Mouse (Mus musculus): ENCODE measurements at regions not wholly inside any gene's neighbourhood (a gene's known extent, or its start where the extent isn't known, plus 50 kb on each side); places are given as distances from the start of the nearest gene placed in this dataset.

GRCm38 (mm10) chr2:34010166-34010565 lies 122.4 kb upstream of the Mvb12b start:
- 81% methylated on average over 1 of the region's 1 CpGs for WGBS
- H3K9ac ChIP-seq (replicated peaks; ENCODE audit: low read depth, low read length): no peak overlapping the region
- no peaks in the 10 kb centered on the region for H3K9me3 ChIP-seq (ENCODE audit: control insufficient read depth, low read depth, low read length)
- H3K36me3 ChIP-seq (ENCODE audit: control insufficient read depth, insufficient read depth, low read length): no peaks in the 10 kb centered on the region
- H3K4me3 ChIP-seq (ENCODE audit: low read depth, low read length): no peak overlapping the region
- H3K4me2 ChIP-seq (replicated peaks; ENCODE audit: low read depth, low read length): no peak overlapping the region
- no peaks in the 10 kb centered on the region for H3K27me3 ChIP-seq (ENCODE audit: control insufficient read depth, insufficient read depth, low read length)
- no peak overlapping the region for H3K27ac ChIP-seq (ENCODE audit: low read length)
- no peak for ATAC-seq (ENCODE audit: insufficient number of reproducible peaks, insufficient read depth, low FRiP score, low read depth)
- H3K4me1 ChIP-seq (ENCODE audit: control insufficient read depth, insufficient read depth, low read length): no peaks in the 10 kb centered on the region

GRCm38 (mm10) chr2:34007916-34008315 lies 120.2 kb upstream of the Mvb12b start:
- no peaks in the 10 kb centered on the region for H3K4me1 ChIP-seq (ENCODE audit: control insufficient read depth, insufficient read depth, low read length)
- 92% methylated on average over 7 of the region's 7 CpGs for whole genome bisulfite sequencing
- H3K27me3 ChIP-seq (ENCODE audit: control insufficient read depth, insufficient read depth, low read length): no peaks in the 10 kb centered on the region

GRCm38 (mm10) chr2:33997106-33997505 lies 109.4 kb upstream of the Mvb12b start:
- no peak overlapping the region for H3K4me3 ChIP-seq (ENCODE audit: low read depth, low read length)
- 96% methylated on average over 7 of the region's 7 CpGs for WGBS
- H3K27me3 ChIP-seq (ENCODE audit: control insufficient read depth, insufficient read depth, low read length): no peaks in the 10 kb centered on the region
- no peak for ATAC-seq (ENCODE audit: insufficient number of reproducible peaks, insufficient read depth, low FRiP score, low read depth)
- H3K36me3 ChIP-seq (ENCODE audit: control insufficient read depth, insufficient read depth, low read length): no peaks in the 10 kb centered on the region
- H3K4me2 ChIP-seq (replicated peaks; ENCODE audit: low read depth, low read length): no peak overlapping the region
- no peak overlapping the region for H3K9ac ChIP-seq (replicated peaks; ENCODE audit: low read depth, low read length)
- no peaks in the 10 kb centered on the region for H3K9me3 ChIP-seq (ENCODE audit: control insufficient read depth, low read depth, low read length)
- no peaks in the 10 kb centered on the region for H3K4me1 ChIP-seq (ENCODE audit: control insufficient read depth, insufficient read depth, low read length)
- H3K27ac ChIP-seq (ENCODE audit: low read length): no peak overlapping the region

More at GRCm38 (mm10) chr2:34007916-34008315, 120.2 kb upstream of the Mvb12b start:
- H3K4me3 ChIP-seq (ENCODE audit: low read depth, low read length): no peak overlapping the region
- no peaks in the 10 kb centered on the region for H3K36me3 ChIP-seq (ENCODE audit: control insufficient read depth, insufficient read depth, low read length)
- ATAC-seq (ENCODE audit: insufficient number of reproducible peaks, insufficient read depth, low FRiP score, low read depth): no peak
- H3K27ac ChIP-seq (ENCODE audit: low read length): no peak overlapping the region
- no peak overlapping the region for H3K4me2 ChIP-seq (replicated peaks; ENCODE audit: low read depth, low read length)
- H3K9ac ChIP-seq (replicated peaks; ENCODE audit: low read depth, low read length): no peak overlapping the region
- no peaks in the 10 kb centered on the region for H3K9me3 ChIP-seq (ENCODE audit: control insufficient read depth, low read depth, low read length)

DNA sequence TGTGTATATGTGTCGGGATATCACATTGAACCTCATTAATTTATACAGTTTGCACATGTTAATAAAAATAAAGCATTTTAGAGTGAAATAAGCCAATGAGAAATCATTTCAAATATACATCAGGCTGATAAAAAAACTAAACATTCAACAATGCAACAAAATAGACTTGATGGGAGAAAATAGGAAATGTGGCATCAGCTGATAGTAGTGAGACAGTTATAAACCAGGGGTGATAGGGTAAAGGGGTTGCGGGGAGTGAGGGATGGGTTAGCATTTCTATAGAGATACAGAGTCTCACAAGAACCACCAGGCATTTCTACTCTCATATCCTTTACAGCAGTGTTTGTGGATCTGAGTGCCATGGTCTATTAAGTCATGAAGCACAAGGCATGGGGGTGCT lies 108.6 kb upstream of the Mvb12b start:
- H3K4me3 ChIP-seq (ENCODE audit: low read depth, low read length): no peak overlapping the region
- H3K4me1 ChIP-seq (ENCODE audit: control insufficient read depth, insufficient read depth, low read length): no peaks in the 10 kb centered on the region
- ATAC-seq (ENCODE audit: insufficient number of reproducible peaks, insufficient read depth, low FRiP score, low read depth): no peak
- H3K9ac ChIP-seq (replicated peaks; ENCODE audit: low read depth, low read length): no peak overlapping the region
- WGBS: 92% methylated on average over 2 of the region's 2 CpGs
- H3K4me2 ChIP-seq (replicated peaks; ENCODE audit: low read depth, low read length): no peak overlapping the region
- H3K27ac ChIP-seq (ENCODE audit: low read length): no peak overlapping the region
- no peaks in the 10 kb centered on the region for H3K27me3 ChIP-seq (ENCODE audit: control insufficient read depth, insufficient read depth, low read length)
- H3K9me3 ChIP-seq (ENCODE audit: control insufficient read depth, low read depth, low read length): no peaks in the 10 kb centered on the region
- no peaks in the 10 kb centered on the region for H3K36me3 ChIP-seq (ENCODE audit: control insufficient read depth, insufficient read depth, low read length)

DNA sequence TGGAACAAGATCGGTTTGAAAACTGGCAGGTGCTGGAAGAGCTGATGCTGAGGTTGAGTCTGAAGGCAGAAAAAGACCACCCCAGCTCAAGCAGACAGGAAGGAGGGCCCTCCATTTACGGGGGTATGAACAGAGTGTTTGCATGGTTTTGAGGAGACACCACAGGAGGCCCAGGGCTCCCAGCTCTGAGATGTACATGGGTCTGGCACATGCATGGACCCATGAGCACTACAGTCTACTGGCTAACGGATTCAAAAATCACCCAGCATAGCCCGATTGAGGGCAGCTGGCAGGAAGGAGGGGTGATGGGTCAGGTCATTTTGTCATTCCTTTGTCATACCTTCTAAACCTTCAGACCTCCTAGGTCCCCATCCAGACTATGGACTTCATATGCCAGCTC lies 103.6 kb upstream of the Mvb12b start:
- 90% methylated on average over 4 of the region's 4 CpGs for WGBS
- ATAC-seq (ENCODE audit: insufficient number of reproducible peaks, insufficient read depth, low FRiP score, low read depth): no peak

GRCm38 (mm10) chr2:33990711-33991110 lies 103.0 kb upstream of the Mvb12b start:
- 87% methylated on average over 6 of the region's 6 CpGs for WGBS
- no peak overlapping the region for H3K4me2 ChIP-seq (replicated peaks; ENCODE audit: low read depth, low read length)
- no peak overlapping the region for H3K4me3 ChIP-seq (ENCODE audit: low read depth, low read length)
- no peaks in the 10 kb centered on the region for H3K9me3 ChIP-seq (ENCODE audit: control insufficient read depth, low read depth, low read length)
- no peaks in the 10 kb centered on the region for H3K36me3 ChIP-seq (ENCODE audit: control insufficient read depth, insufficient read depth, low read length)
- no peak overlapping the region for H3K9ac ChIP-seq (replicated peaks; ENCODE audit: low read depth, low read length)
- no peaks in the 10 kb centered on the region for H3K27me3 ChIP-seq (ENCODE audit: control insufficient read depth, insufficient read depth, low read length)
- no peak for ATAC-seq (ENCODE audit: insufficient number of reproducible peaks, insufficient read depth, low FRiP score, low read depth)
- H3K4me1 ChIP-seq (ENCODE audit: control insufficient read depth, insufficient read depth, low read length): no peaks in the 10 kb centered on the region
- no peak overlapping the region for H3K27ac ChIP-seq (ENCODE audit: low read length)

More for the DNA sequence above, 103.6 kb upstream of the Mvb12b start:
- Histone ChIP-seq H3K27ac (ENCODE audit: low read length) (no peak overlapping the region), H3K36me3 (ENCODE audit: control insufficient read depth, insufficient read depth, low read length) (no peaks in the 10 kb centered on the region), H3K9ac (replicated peaks; ENCODE audit: low read depth, low read length) (no peak overlapping the region), H3K4me2 (replicated peaks; ENCODE audit: low read depth, low read length) (no peak overlapping the region), H3K4me3 (ENCODE audit: low read depth, low read length) (no peak overlapping the region), H3K9me3 (ENCODE audit: control insufficient read depth, low read depth, low read length) (no peaks in the 10 kb centered on the region), H3K4me1 (ENCODE audit: control insufficient read depth, insufficient read depth, low read length) (no peaks in the 10 kb centered on the region), H3K27me3 (ENCODE audit: control insufficient read depth, insufficient read depth, low read length) (no peaks in the 10 kb centered on the region)

- no peak overlapping the region for H3K4me2 ChIP-seq (replicated peaks; ENCODE audit: low read depth, low read length)
- no peak overlapping the region for H3K27ac ChIP-seq (ENCODE audit: low read length)
- no peak overlapping the region for H3K4me3 ChIP-seq (ENCODE audit: low read depth, low read length)
- no peaks in the 10 kb centered on the region for H3K27me3 ChIP-seq (ENCODE audit: control insufficient read depth, insufficient read depth, low read length)
- no peaks in the 10 kb centered on the region for H3K9me3 ChIP-seq (ENCODE audit: control insufficient read depth, low read depth, low read length)
- no peaks in the 10 kb centered on the region for H3K36me3 ChIP-seq (ENCODE audit: control insufficient read depth, insufficient read depth, low read length)
- no peaks in the 10 kb centered on the region for H3K4me1 ChIP-seq (ENCODE audit: control insufficient read depth, insufficient read depth, low read length)
- no peak overlapping the region for H3K9ac ChIP-seq (replicated peaks; ENCODE audit: low read depth, low read length)
- 60% methylated on average over 12 of the region's 12 CpGs for WGBS
- no peak for ATAC-seq (ENCODE audit: insufficient number of reproducible peaks, insufficient read depth, low FRiP score, low read depth)
These were observed 102.0 kb upstream of the Mvb12b start for GRCm38 (mm10) chr2:33989555-33990370.

DNA sequence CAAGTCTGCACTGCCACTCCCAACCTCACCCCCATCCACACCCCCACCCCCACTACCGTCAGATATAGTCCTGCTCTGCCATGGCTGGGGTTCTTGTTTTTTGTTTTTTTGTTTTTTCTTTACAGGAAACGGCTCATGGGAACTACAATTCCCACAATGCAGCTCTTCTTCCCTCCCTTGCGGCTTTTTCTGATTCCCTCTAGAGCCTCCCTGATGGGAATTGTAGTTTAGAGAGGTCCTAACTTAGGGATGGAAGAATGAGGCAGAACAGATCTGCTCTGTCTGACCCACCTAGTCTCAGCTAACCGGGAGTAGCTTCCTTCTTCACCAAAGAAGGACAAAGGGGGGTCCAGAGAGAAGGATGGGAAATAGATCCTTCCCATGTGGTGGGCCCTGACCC lies 98.7 kb upstream of the Mvb12b start:
- Histone ChIP-seq H3K9me3 (ENCODE audit: control insufficient read depth, low read depth, low read length) (no peaks in the 10 kb centered on the region), H3K27me3 (ENCODE audit: control insufficient read depth, insufficient read depth, low read length) (no peaks in the 10 kb centered on the region), H3K4me2 (replicated peaks; ENCODE audit: low read depth, low read length) (no peak overlapping the region), H3K9ac (replicated peaks; ENCODE audit: low read depth, low read length) (no peak overlapping the region), H3K4me1 (ENCODE audit: control insufficient read depth, insufficient read depth, low read length) (no peaks in the 10 kb centered on the region), H3K27ac (ENCODE audit: low read length) (no peak overlapping the region), H3K4me3 (ENCODE audit: low read depth, low read length) (no peak overlapping the region), H3K36me3 (ENCODE audit: control insufficient read depth, insufficient read depth, low read length) (no peaks in the 10 kb centered on the region)
- WGBS: 23% methylated on average over 4 of the region's 4 CpGs
- ATAC-seq (ENCODE audit: insufficient number of reproducible peaks, insufficient read depth, low FRiP score, low read depth): no peak

DNA sequence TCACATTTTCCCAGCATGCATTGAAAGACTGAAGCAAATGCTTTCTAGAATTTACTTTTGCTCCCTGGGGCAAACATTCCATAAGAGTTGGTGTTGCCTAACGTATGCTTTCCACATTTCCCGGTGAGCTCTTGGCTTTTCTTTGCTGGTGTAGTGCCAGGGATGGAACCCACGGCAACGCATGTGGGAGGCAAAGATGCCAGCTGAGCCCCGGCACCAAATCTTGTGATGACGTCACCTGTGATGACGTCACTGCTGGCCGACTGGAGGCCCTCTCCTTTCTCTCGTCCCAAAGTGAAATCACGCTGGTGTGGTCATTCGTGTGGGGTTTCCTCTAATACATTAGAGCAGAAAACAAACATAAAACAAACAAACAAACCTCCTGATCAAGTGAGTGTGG lies 97.6 kb upstream of the Mvb12b start:
- Histone ChIP-seq H3K27ac (ENCODE audit: low read length) (no peak overlapping the region), H3K9me3 (ENCODE audit: control insufficient read depth, low read depth, low read length) (no peaks in the 10 kb centered on the region), H3K9ac (replicated peaks; ENCODE audit: low read depth, low read length) (no peak overlapping the region), H3K4me1 (ENCODE audit: control insufficient read depth, insufficient read depth, low read length) (no peaks in the 10 kb centered on the region), H3K27me3 (ENCODE audit: control insufficient read depth, insufficient read depth, low read length) (no peaks in the 10 kb centered on the region), H3K36me3 (ENCODE audit: control insufficient read depth, insufficient read depth, low read length) (no peaks in the 10 kb centered on the region), H3K4me3 (ENCODE audit: low read depth, low read length) (no peak overlapping the region), H3K4me2 (replicated peaks; ENCODE audit: low read depth, low read length) (no peak overlapping the region)
- 81% methylated on average over 11 of the region's 11 CpGs for WGBS
- no peak for ATAC-seq (ENCODE audit: insufficient number of reproducible peaks, insufficient read depth, low FRiP score, low read depth)
